Mouse (Mus musculus) spleen, adult 2 months (tissue): ENCODE measurements around the gene Sobp.

Experiments
- CTCF ChIP-seq: fragments of 200-500 bp; IDR thresholded peaks from 2 replicates; pipeline ENCODE4 v1.5.1; 2011; ENCODE audit warnings: mild to moderate bottlenecking, inconsistent platforms; ENCODE audit not compliant: insufficient read depth, insufficient read length, insufficient replicate concordance; ENCODE audit errors: extremely low read depth
- POLR2A ChIP-seq: fragments of 200-500 bp; IDR thresholded peaks from 2 replicates; pipeline ENCODE4 v1.6.1; 2011; ENCODE audit warnings: low read depth, low read length, inconsistent platforms

DNA sequence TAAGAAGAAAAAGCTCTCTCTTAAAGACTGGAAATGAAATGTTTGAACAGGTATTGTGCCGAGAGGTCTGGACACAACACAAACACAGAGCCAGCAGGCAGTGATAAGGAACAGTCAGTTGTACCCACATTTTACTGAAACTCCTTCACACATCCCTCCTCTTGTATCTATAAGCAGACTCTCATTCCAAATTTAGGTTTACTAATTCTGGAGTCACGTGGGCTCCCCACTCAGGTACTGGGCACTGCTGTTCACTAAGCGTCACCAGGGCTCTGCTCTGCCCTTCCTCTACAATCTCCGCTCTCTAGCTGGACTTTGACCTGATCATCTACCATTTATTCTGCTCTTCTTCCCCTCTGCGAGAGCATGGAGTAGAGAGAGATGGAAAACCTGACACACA lies 15.4 kb downstream of the Sobp start:
- TF ChIP-seq POLR2A (no peak), CTCF (no peak)
